Mouse (Mus musculus) hindbrain, embryonic 14.5 days (tissue): ENCODE measurements at regions not wholly inside any gene's neighbourhood (a gene's known extent, or its start where the extent isn't known, plus 50 kb on each side); places are given as distances from the start of the nearest gene placed in this dataset.

Source experiments
- ATAC-seq: fragments of 200-750 bp; cut with Nextera tagmentation; 2 replicates; pipeline ENCODE4 v1.8.0; 2017; ENCODE audit warnings: moderate number of reproducible peaks, mild to moderate bottlenecking, moderate TSS enrichment, moderate library complexity; ENCODE audit not compliant: low FRiP score
- DNase-seq: peaks from one replicate; pipeline ENCODE4 v3.0.0-alpha.2; 2015; ENCODE audit warnings: low spot score
- H3K27ac ChIP-seq: fragments of 300-500 bp; sonication (generic); 2 replicates; pipeline ENCODE4 v1.5.1; 2014; ENCODE audit warnings: mild to moderate bottlenecking, moderate library complexity
- H3K27me3 ChIP-seq: fragments of 300-500 bp; sonication (generic); 2 replicates; pipeline ENCODE4 v1.6.1; 2014; ENCODE audit warnings: mild to moderate bottlenecking, low read length, mixed read lengths; ENCODE audit not compliant: control insufficient read depth, insufficient read depth
- H3K36me3 ChIP-seq: fragments of 300-500 bp; sonication (generic); replicated peaks from 2 replicates; pipeline ENCODE4 v1.6.1; 2014; ENCODE audit not compliant: control insufficient read depth, insufficient read depth
- H3K4me1 ChIP-seq: fragments of 300-500 bp; sonication (generic); replicated peaks from 2 replicates; pipeline ENCODE4 v1.6.1; 2014; ENCODE audit warnings: antibody characterized with exemption, low read length, mixed read lengths; ENCODE audit not compliant: control insufficient read depth, insufficient read depth
- H3K4me2 ChIP-seq: fragments of 300-500 bp; sonication (generic); replicated peaks from 2 replicates; pipeline ENCODE4 v1.6.1; 2014; ENCODE audit warnings: mild to moderate bottlenecking, moderate library complexity
- H3K4me3 ChIP-seq: fragments of 300-500 bp; sonication (generic); replicated peaks from 2 replicates; pipeline ENCODE4 v1.5.1; 2014; ENCODE audit warnings: mild to moderate bottlenecking, low read length
- H3K9ac ChIP-seq: fragments of 300-500 bp; sonication (generic); 2 replicates; pipeline ENCODE4 v1.6.1; 2014
- H3K9me3 ChIP-seq: fragments of 300-500 bp; sonication (generic); 2 replicates; pipeline ENCODE4 v1.6.1; 2016; ENCODE audit warnings: low read length; ENCODE audit not compliant: control insufficient read depth
- WGBS: fragments of 180-500 bp; shearing (Covaris S2); extraction: QIAGEN DNeasy Blood & Tissue Kit; methylation state at CpG from one replicate; pipeline ENCODE4 v1.1.7; 2014; 5-methylcytosine and 5-hydroxymethylcytosine counted together

GRCm38 (mm10) chr1:73274480-73274879 lies 258.8 kb upstream of the Tnp1 start:
- no peak overlapping the region for H3K9ac ChIP-seq
- no peaks in the 10 kb centered on the region for H3K36me3 ChIP-seq
- no peak overlapping the region for H3K27ac ChIP-seq
- ATAC-seq (no peak), DNase-seq (no peak)
- 38% methylated on average over 2 of the region's 2 CpGs for WGBS
- no peak overlapping the region for H3K4me2 ChIP-seq
- H3K9me3 ChIP-seq: no peaks in the 10 kb centered on the region
- H3K4me3 ChIP-seq: no peak overlapping the region
- no peaks in the 10 kb centered on the region for H3K27me3 ChIP-seq
- no peaks in the 10 kb centered on the region for H3K4me1 ChIP-seq

GRCm38 (mm10) chr1:73270787-73271391 lies 255.2 kb upstream of the Tnp1 start:
- no peak overlapping the region for H3K4me2 ChIP-seq
- no peaks in the 10 kb centered on the region for H3K4me1 ChIP-seq
- DNase-seq (no peak), ATAC-seq (peak; percentile 43; the same call in 1 of the 2 replicates)
- H3K4me3 ChIP-seq: no peak overlapping the region
- H3K27ac ChIP-seq: no peak overlapping the region
- H3K9me3 ChIP-seq: no peaks in the 10 kb centered on the region
- 20% methylated on average over 6 of the region's 6 CpGs for WGBS
- no peaks in the 10 kb centered on the region for H3K27me3 ChIP-seq
- no peaks in the 10 kb centered on the region for H3K36me3 ChIP-seq
- H3K9ac ChIP-seq: no peak overlapping the region

GRCm38 (mm10) chr1:73269051-73269755 lies 253.5 kb upstream of the Tnp1 start:
- H3K4me3 ChIP-seq: no peak overlapping the region
- no peak overlapping the region for H3K4me2 ChIP-seq
- ATAC-seq (no peak), DNase-seq (no peak)
- H3K9ac ChIP-seq: no peak overlapping the region
- H3K36me3 ChIP-seq: no peaks in the 10 kb centered on the region
- 83% methylated on average over 7 of the region's 7 CpGs for WGBS
- no peaks in the 10 kb centered on the region for H3K4me1 ChIP-seq
- H3K27me3 ChIP-seq: no peaks in the 10 kb centered on the region
- H3K27ac ChIP-seq: no peak overlapping the region
- H3K9me3 ChIP-seq: no peaks in the 10 kb centered on the region

GRCm38 (mm10) chr1:73265009-73265408 lies 249.3 kb upstream of the Tnp1 start:
- no peak overlapping the region for H3K4me3 ChIP-seq
- H3K9me3 ChIP-seq: no peaks in the 10 kb centered on the region
- ATAC-seq (no peak), DNase-seq (no peak)
- no peaks in the 10 kb centered on the region for H3K4me1 ChIP-seq
- H3K4me2 ChIP-seq: no peak overlapping the region
- no peak overlapping the region for H3K27ac ChIP-seq
- H3K36me3 ChIP-seq: no peaks in the 10 kb centered on the region
- no peaks in the 10 kb centered on the region for H3K27me3 ChIP-seq
- 73% methylated on average over 4 of the region's 4 CpGs for WGBS
- no peak overlapping the region for H3K9ac ChIP-seq

GRCm38 (mm10) chr1:73264245-73264644 lies 248.5 kb upstream of the Tnp1 start:
- Histone ChIP-seq H3K27ac (no peak overlapping the region), H3K9me3 (no peaks in the 10 kb centered on the region), H3K9ac (no peak overlapping the region), H3K36me3 (no peaks in the 10 kb centered on the region), H3K4me2 (no peak overlapping the region), H3K4me3 (no peak overlapping the region), H3K27me3 (no peaks in the 10 kb centered on the region), H3K4me1 (no peaks in the 10 kb centered on the region)
- DNase-seq: no peak
- 74% methylated on average over 7 of the region's 7 CpGs for whole genome bisulfite sequencing
- ATAC-seq: no peak

GRCm38 (mm10) chr1:73259525-73260098 lies 243.9 kb upstream of the Tnp1 start:
- WGBS: 60% methylated on average over 5 of the region's 5 CpGs
- Histone ChIP-seq H3K27me3 (no peaks in the 10 kb centered on the region), H3K4me1 (no peaks in the 10 kb centered on the region), H3K9me3 (no peaks in the 10 kb centered on the region), H3K4me3 (no peak overlapping the region), H3K36me3 (no peaks in the 10 kb centered on the region), H3K27ac (no peak overlapping the region), H3K4me2 (no peak overlapping the region), H3K9ac (no peak overlapping the region)
- DNase-seq (no peak), ATAC-seq (no peak)

- H3K27ac ChIP-seq: no peak overlapping the region
Measured at GRCm38 (mm10) chr1:73257263-73257662, 241.6 kb upstream of the Tnp1 start.

GRCm38 (mm10) chr1:73251911-73252356 lies 236.2 kb upstream of the Tnp1 start:
- no peaks in the 10 kb centered on the region for H3K36me3 ChIP-seq
- H3K9me3 ChIP-seq: no peaks in the 10 kb centered on the region
- no peaks in the 10 kb centered on the region for H3K4me1 ChIP-seq
- H3K4me3 ChIP-seq: no peak overlapping the region
- WGBS: 60% methylated on average over 12 of the region's 12 CpGs
- DNase-seq (no peak), ATAC-seq (no peak)
- H3K4me2 ChIP-seq: no peak overlapping the region
- H3K27ac ChIP-seq: no peak overlapping the region
- no peaks in the 10 kb centered on the region for H3K27me3 ChIP-seq
- no peak overlapping the region for H3K9ac ChIP-seq

More at GRCm38 (mm10) chr1:73257263-73257662, 241.6 kb upstream of the Tnp1 start:
- Histone ChIP-seq H3K4me2 (no peak overlapping the region), H3K4me1 (no peaks in the 10 kb centered on the region), H3K9me3 (no peaks in the 10 kb centered on the region), H3K27me3 (no peaks in the 10 kb centered on the region), H3K4me3 (no peak overlapping the region), H3K36me3 (no peaks in the 10 kb centered on the region), H3K9ac (no peak overlapping the region)
- DNase-seq (no peak), ATAC-seq (no peak)
- 81% methylated on average over 2 of the region's 2 CpGs for WGBS

GRCm38 (mm10) chr1:73244016-73244415 lies 228.3 kb upstream of the Tnp1 start:
- Histone ChIP-seq H3K27ac (no peak overlapping the region), H3K4me1 (no peaks in the 10 kb centered on the region), H3K27me3 (no peaks in the 10 kb centered on the region), H3K9ac (no peak overlapping the region), H3K4me2 (no peak overlapping the region), H3K36me3 (no peaks in the 10 kb centered on the region), H3K4me3 (no peak overlapping the region), H3K9me3 (no peaks in the 10 kb centered on the region)
- no peak for DNase-seq
- ATAC-seq: no peak
- 92% methylated on average over 2 of the region's 2 CpGs for WGBS
